Mouse (Mus musculus) lung, embryonic 15.5 days (tissue): ENCODE results near the gene Olfr1419. TPM values are rescaled to one million over a fixed set of nuclear protein-coding genes. Genes with fewer than 3 reads are reported as not detected.
"Not testable (repeated sequence)": the region's sequence is repeated elsewhere in the genome, so short reads cannot be mapped to it uniquely, and the experiment has no call there.

Source experiments
- ATAC-seq: fragments of 200-750 bp; cut with Nextera tagmentation; 2 replicates; pipeline ENCODE4 v1.8.0; 2017; ENCODE audit warnings: moderate number of reproducible peaks, borderline replicate concordance; ENCODE audit not compliant: low FRiP score, low TSS enrichment; ENCODE audit errors: extremely low read depth
- H3K27ac ChIP-seq: fragments of 300-500 bp; sonication (generic); 2 replicates; pipeline ENCODE4 v1.5.1; 2015; ENCODE audit warnings: moderate library complexity, mild to moderate bottlenecking, inconsistent platforms
- H3K27me3 ChIP-seq: fragments of 300-500 bp; sonication (generic); 2 replicates; pipeline ENCODE4 v1.6.1; 2015; ENCODE audit warnings: inconsistent platforms
- H3K36me3 ChIP-seq: fragments of 300-500 bp; sonication (generic); 2 replicates; pipeline ENCODE4 v1.6.1; 2015; ENCODE audit warnings: inconsistent platforms
- H3K4me1 ChIP-seq: fragments of 300-500 bp; sonication (generic); 2 replicates; pipeline ENCODE4 v1.6.1; 2015; ENCODE audit warnings: inconsistent platforms
- H3K4me2 ChIP-seq: fragments of 300-500 bp; sonication (generic); 2 replicates; pipeline ENCODE4 v1.6.1; 2015; ENCODE audit warnings: inconsistent platforms, mild to moderate bottlenecking, moderate library complexity
- H3K4me3 ChIP-seq: fragments of 300-500 bp; sonication (generic); 2 replicates; pipeline ENCODE4 v1.5.1; 2015; ENCODE audit warnings: mild to moderate bottlenecking, inconsistent platforms
- H3K9ac ChIP-seq: fragments of 300-500 bp; sonication (generic); 2 replicates; pipeline ENCODE4 v1.6.1; 2015; ENCODE audit warnings: inconsistent platforms
- H3K9me3 ChIP-seq: fragments of 300-500 bp; sonication (generic); 2 replicates; pipeline ENCODE4 v1.6.1; 2016; ENCODE audit warnings: inconsistent platforms
- WGBS: fragments of 180-500 bp; shearing (Covaris S2); methylation state at CpG from one replicate; pipeline ENCODE4 v1.1.7; 2015; 5-methylcytosine and 5-hydroxymethylcytosine counted together
- polyA plus RNA-seq: library from polyadenylated mRNA; unstranded; fragments of >200 nt; fragmentation: Nextera tagmentation; extraction: Ambion mirVana; gene quantifications from 2 replicates; pipeline ENCODE4 v1.2.1, GENCODE M21; 2015

The Olfr1419 gene
- polyA plus RNA-seq = not detected in 2 replicates

DNA sequence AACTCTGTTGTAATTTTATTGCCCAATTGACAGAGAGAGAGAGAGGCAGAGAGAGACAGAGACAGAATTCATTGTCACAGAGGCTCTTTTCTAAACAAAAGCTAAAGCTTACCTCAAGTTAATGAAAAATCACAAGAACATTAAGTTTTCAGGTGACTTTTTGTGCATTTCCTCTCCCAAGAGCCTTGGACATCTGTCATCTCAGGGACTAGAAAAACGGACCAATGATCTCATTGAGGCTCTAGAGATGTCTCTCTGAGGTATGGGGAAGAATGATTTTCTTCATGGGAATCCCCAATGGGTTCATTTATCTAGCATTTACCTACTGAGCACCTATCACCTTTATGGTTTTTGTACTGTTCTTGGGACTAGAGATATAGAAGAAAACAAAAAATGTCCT, at the start of gene Olfr1419:
Gene Olfr1419 (minus strand): TSS at position 101 of the 400 bp plus-strand sequence.
- 38% methylated on average over 1 of the region's 1 CpGs for WGBS
- no peak within 1 kb of the TSS for H3K27ac ChIP-seq
- H3K4me2 ChIP-seq = no peak within 1 kb of the TSS
- no peak within 1 kb of the TSS for H3K4me3 ChIP-seq
- no peak within 1 kb of the TSS for H3K9ac ChIP-seq
- no peaks in the 10 kb centered on the region for H3K9me3 ChIP-seq
- no peaks in the 10 kb centered on the region for H3K4me1 ChIP-seq
- H3K27me3 ChIP-seq = no peaks in the 10 kb centered on the region
- ATAC-seq = no peak
- H3K36me3 ChIP-seq = no peaks in the 10 kb centered on the region

DNA sequence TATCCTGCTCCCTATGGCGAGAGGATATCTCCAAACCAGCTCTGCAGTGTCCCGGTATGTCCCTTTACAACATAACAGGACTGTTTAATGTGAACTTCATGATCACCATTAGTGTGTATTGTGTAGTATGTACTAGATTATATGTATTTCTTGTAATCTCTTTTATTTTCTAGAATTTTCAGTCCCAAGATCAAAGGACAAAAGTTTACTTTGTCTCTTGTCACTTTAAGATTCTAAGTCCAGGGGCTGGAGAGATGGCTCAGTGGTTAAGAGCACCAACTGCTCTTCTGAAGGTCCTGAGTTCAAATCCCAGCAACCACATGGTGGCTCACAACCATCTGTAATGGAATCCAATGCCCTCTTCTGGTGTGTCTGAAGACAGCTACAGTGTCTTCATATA, 47.6 kb upstream of the Olfr1419 start:
- H3K4me1 ChIP-seq, H3K9ac ChIP-seq, ATAC-seq, H3K27me3 ChIP-seq, H3K4me3 ChIP-seq, H3K4me2 ChIP-seq, H3K9me3 ChIP-seq, H3K27ac ChIP-seq: not testable (repeated sequence)
- H3K36me3 ChIP-seq = peaks cover 63% of the 10 kb centered on the region
- 89% methylated on average over 2 of the region's 2 CpGs for WGBS

DNA sequence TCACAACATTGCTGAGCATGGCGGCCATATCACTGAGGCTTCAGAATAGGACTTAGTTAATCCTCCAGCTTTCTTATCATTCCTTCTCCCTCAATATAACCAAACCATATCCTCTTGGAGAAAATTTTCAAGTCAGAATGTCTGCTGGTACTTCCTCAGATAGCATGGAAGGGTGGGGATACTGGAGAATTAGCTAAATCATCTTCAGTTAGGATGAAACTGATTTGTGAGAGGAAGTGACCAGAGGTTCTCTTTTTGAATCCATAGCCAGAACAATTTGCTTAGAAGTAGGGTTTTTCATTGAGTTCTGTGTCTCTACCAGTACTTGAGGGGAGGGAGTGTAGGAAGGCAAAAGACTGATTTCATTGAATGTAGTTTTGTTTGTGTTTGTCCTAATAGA, 47.2 kb upstream of the Olfr1419 start:
- H3K4me1 ChIP-seq = no peaks in the 10 kb centered on the region
- 94% methylated on average over 1 of the region's 1 CpGs for WGBS
- H3K36me3 ChIP-seq = peaks cover 58% of the 10 kb centered on the region
- H3K4me3 ChIP-seq = no peak overlapping the region
- H3K4me2 ChIP-seq = no peak overlapping the region
- H3K27me3 ChIP-seq = no peaks in the 10 kb centered on the region
- no peak overlapping the region for H3K9ac ChIP-seq
- no peak overlapping the region for H3K27ac ChIP-seq
- ATAC-seq = no peak
- no peaks in the 10 kb centered on the region for H3K9me3 ChIP-seq

DNA sequence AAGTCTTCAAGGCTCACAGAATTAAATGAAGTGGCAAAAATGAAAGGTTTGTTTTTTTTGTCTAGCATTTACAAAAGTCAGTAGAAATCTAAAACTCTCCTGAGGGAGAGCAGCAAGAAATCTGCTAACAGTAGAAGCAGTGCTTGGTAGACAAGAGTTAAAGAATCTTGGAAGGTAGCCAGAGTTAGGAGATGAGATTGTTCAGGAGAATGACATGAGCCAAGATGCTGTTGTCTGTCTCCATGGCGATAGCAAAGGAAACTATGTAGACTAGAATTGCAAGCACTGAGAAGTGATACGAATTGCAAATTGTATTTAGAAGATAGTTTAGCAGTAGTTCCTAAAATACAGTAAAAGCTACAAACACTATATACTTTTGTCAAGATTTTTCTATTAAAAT, 40.9 kb upstream of the Olfr1419 start:
- Histone ChIP-seq H3K4me3 (no peak overlapping the region), H3K9ac (no peak overlapping the region), H3K27me3 (no peaks in the 10 kb centered on the region), H3K9me3 (no peaks in the 10 kb centered on the region), H3K36me3 (peaks cover 21% of the 10 kb centered on the region), H3K4me1 (peaks cover 19% of the 10 kb centered on the region), H3K27ac (0 out of 2 replicates have a peak overlapping the region, but pooled peaks have one; percentile 44), H3K4me2 (no peak overlapping the region)
- 12% methylated on average over 2 of the region's 2 CpGs for whole genome bisulfite sequencing
- ATAC-seq = no peak

GRCm38 (mm10) chr19:11912533-11913121, 37.7 kb upstream of the Olfr1419 start:
- Histone ChIP-seq H3K4me1 (peaks cover 19% of the 10 kb centered on the region), H3K9me3 (no peaks in the 10 kb centered on the region), H3K4me3 (peak overlapping the region; percentile 77), H3K4me2 (peak overlapping the region; percentile 68), H3K36me3 (peaks cover 8% of the 10 kb centered on the region), H3K9ac (peak overlapping the region; percentile 87), H3K27ac (peak overlapping the region; percentile 94), H3K27me3 (no peaks in the 10 kb centered on the region)
- peak; percentile 75 for ATAC-seq
- WGBS = under 1% methylated on average over 43 of the region's 54 CpGs

DNA sequence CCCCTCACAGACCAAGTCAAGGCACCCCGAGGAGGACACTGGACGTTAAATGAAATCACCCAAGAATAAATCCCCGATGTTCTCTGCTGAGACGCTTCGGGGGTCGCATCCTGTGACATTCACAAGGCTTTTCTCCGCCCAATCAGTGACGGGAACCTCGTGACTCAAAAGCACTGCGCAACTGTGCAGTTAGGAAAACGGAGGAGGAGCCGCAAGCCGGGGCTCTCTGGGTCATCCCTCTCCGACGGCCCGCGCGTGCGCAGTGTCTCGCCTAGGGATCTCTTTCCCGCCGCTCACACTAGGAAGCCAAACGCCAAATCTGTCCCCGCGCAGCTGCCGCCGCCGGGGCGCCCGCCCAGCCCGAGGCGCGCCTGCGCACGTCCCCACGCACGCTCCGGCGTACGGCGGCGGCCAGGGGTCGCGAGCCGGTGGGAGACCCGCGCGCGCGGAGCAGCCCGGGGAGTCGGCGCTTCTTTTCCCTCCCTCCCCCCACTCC, 37.2 kb upstream of the Olfr1419 start, which contains the start of gene Patl1:
Gene Patl1 (plus strand): TSS at position 363 of the 496 bp plus-strand sequence.
- peaks cover 19% of the 10 kb centered on the region for H3K4me1 ChIP-seq
- under 1% methylated on average over 35 of the region's 53 CpGs for WGBS
- peak within 1 kb of the TSS; percentile 68 for H3K4me2 ChIP-seq
- H3K9me3 ChIP-seq = no peaks in the 10 kb centered on the region
- peak; percentile 97 for ATAC-seq
- H3K9ac ChIP-seq = peak within 1 kb of the TSS; percentile 87
- peaks cover 8% of the 10 kb centered on the region for H3K36me3 ChIP-seq
- peak within 1 kb of the TSS; percentile 77 for H3K4me3 ChIP-seq
- peak within 1 kb of the TSS; percentile 94 for H3K27ac ChIP-seq
- H3K27me3 ChIP-seq = no peaks in the 10 kb centered on the region

DNA sequence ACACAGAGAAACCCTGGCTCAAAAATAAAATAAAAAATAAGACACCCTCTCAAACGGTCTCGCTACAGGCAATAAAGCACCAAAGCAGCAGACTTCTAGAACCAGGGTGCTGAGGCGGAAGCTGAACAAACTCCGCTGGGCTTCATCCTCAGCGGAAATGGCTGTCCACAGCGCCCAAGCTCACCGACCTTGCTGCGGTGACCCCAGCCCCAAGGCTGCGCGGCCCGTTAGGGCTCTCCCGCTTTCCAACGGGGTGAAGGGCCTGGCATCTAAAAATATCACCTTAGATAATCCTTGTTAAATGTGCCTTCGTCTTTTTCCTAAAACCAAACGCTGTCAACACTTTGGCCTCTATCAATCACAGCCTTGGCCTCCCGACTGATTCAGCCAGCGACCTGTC, 36.7 kb upstream of the Olfr1419 start:
- 2% methylated on average over 17 of the region's 17 CpGs for WGBS
- H3K4me3 ChIP-seq = peak overlapping the region; percentile 77
- peak; percentile 33 for ATAC-seq

GRCm38 (mm10) chr19:11911021-11911420, 36.1 kb upstream of the Olfr1419 start:
- Histone ChIP-seq H3K27me3 (no peaks in the 10 kb centered on the region), H3K4me2 (peak overlapping the region; percentile 68), H3K9ac (no peak overlapping the region), H3K27ac (no peak overlapping the region), H3K9me3 (no peaks in the 10 kb centered on the region), H3K36me3 (peaks cover 8% of the 10 kb centered on the region), H3K4me1 (peaks cover 15% of the 10 kb centered on the region), H3K4me3 (peak overlapping the region; percentile 77)
- WGBS = 80% methylated on average over 5 of the region's 5 CpGs
- no peak for ATAC-seq

More for the DNA sequence above, 36.7 kb upstream of the Olfr1419 start:
- H3K27me3 ChIP-seq = no peaks in the 10 kb centered on the region
- peaks cover 19% of the 10 kb centered on the region for H3K4me1 ChIP-seq
- peak overlapping the region; percentile 43 for H3K9ac ChIP-seq
- peaks cover 8% of the 10 kb centered on the region for H3K36me3 ChIP-seq
- H3K9me3 ChIP-seq = no peaks in the 10 kb centered on the region
- H3K27ac ChIP-seq = peak overlapping the region; percentile 94
- H3K4me2 ChIP-seq = peak overlapping the region; percentile 68

DNA sequence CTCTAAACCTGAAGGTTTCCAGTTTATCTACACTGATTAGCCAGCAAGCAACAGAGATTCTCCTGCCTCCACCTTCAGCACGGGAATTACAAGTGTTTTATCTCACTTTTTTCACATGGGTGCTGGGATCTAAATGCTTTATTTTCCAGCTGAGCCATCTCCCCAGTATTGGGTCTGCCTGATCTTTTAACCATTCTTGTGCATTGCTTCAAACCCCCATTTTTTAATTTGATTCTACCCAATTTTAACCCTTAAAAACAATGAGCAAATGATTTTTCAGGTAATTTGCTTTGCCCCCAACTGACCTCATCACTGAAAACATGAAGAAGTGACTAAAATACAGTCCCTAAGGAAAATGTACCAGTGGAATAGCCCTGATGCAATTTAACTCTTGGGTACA, 11.4 kb upstream of the Olfr1419 start, which contains the start of gene Olfr1420:
Gene Olfr1420 (plus strand): TSS at position 301 of the 400 bp plus-strand sequence.
- Histone ChIP-seq H3K4me1 (no peaks in the 10 kb centered on the region), H3K9ac (no peak within 1 kb of the TSS), H3K36me3 (no peaks in the 10 kb centered on the region), H3K27ac (no peak within 1 kb of the TSS), H3K27me3 (no peaks in the 10 kb centered on the region), H3K4me2 (no peak within 1 kb of the TSS), H3K9me3 (no peaks in the 10 kb centered on the region), H3K4me3 (no peak within 1 kb of the TSS)
- 42% methylated on average over 1 of the region's 1 CpGs for WGBS
- ATAC-seq = no peak

DNA sequence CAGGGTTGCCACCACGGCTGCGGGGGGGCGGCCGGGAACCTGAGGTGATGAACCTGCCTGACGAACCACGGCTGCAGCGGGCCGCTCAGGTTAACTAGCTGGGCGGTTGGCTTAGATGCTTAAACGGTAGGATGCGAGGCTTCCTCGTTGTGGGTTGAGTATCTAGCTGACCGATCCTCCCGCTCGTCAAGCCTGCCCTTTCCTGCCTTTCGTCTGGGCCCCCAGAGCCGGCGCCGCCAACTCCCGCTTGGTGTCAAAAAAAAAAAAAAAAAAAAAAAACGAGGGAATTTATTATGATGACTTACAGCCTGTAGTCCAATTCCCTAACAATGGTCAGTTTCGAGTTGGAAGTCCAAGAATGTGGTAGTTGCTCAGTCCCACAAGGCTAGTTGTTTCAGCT, 3.5 kb upstream of the Olfr1419 start:
- not testable (repeated sequence) for ATAC-seq, H3K36me3 ChIP-seq, H3K27ac ChIP-seq, H3K9ac ChIP-seq, H3K27me3 ChIP-seq, H3K4me2 ChIP-seq, H3K9me3 ChIP-seq, H3K4me3 ChIP-seq, H3K4me1 ChIP-seq
- WGBS = 46% methylated on average over 22 of the region's 22 CpGs

GRCm38 (mm10) chr19:11867837-11868236, 7.1 kb downstream of the Olfr1419 start:
- Histone ChIP-seq H3K9me3 (no peaks in the 10 kb centered on the region), H3K36me3 (no peaks in the 10 kb centered on the region), H3K4me1 (no peaks in the 10 kb centered on the region), H3K27ac (no peak overlapping the region), H3K4me2 (no peak overlapping the region), H3K4me3 (no peak overlapping the region), H3K27me3 (no peaks in the 10 kb centered on the region), H3K9ac (no peak overlapping the region)
- 79% methylated on average over 2 of the region's 2 CpGs for WGBS
- ATAC-seq = no peak

DNA sequence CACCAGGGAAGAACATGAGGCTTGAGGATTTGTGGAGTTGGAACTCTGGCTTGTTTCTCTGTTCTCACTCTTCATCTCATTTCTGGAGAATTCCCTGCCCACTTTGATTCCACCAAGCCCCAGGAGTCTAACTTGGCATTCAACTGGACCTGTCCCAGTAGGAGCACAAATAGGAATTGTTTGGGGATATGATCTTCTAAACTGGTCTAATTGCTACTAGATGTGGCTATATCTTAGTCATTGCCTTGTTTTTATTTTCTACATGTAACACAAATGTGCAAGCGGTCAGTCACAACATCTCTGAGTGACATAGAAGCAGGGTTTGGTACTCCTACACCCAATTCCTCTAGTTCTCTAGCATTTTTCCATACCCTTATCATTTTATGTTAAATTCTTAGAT, 13.9 kb downstream of the Olfr1419 start, which contains the start of gene Olfr1418:
Gene Olfr1418 (minus strand): TSS at position 101 of the 400 bp plus-strand sequence.
- no peaks in the 10 kb centered on the region for H3K36me3 ChIP-seq
- ATAC-seq = no peak
- no peaks in the 10 kb centered on the region for H3K9me3 ChIP-seq
- H3K4me3 ChIP-seq = no peak within 1 kb of the TSS
- H3K4me2 ChIP-seq = no peak within 1 kb of the TSS
- no peak within 1 kb of the TSS for H3K27ac ChIP-seq
- no peak within 1 kb of the TSS for H3K9ac ChIP-seq
- no peaks in the 10 kb centered on the region for H3K4me1 ChIP-seq
- WGBS = 89% methylated on average over 1 of the region's 1 CpGs
- H3K27me3 ChIP-seq = no peaks in the 10 kb centered on the region
